Mouse (Mus musculus) kidney, adult 2 months (tissue): ENCODE measurements around the gene Vmn1r32.

ENCODE experiments used
- CTCF ChIP-seq: fragments of 200-500 bp; conservative IDR thresholded peaks from 2 replicates; pipeline ENCODE4 v1.5.1; 2011; ENCODE audit warnings: low read depth, mild to moderate bottlenecking, control low read depth, low read length, moderate library complexity, mixed read lengths; ENCODE audit not compliant: insufficient read depth, insufficient read length
- POLR2A ChIP-seq: fragments of 200-500 bp; IDR thresholded peaks from one replicate; pipeline ENCODE4 v1.6.1; 2011; ENCODE audit warnings: low read depth, low read length, control low read depth

GRCm38 (mm10) chr6:66533241-66533640, 26.7 kb downstream of the Vmn1r32 start:
- TF ChIP-seq CTCF (peak; percentile 19; the same call in 1 of the 2 replicates), POLR2A (no peak)
